Mouse (Mus musculus) myocyte (in vitro differentiated cells): ENCODE data around the gene Dock4. TPM values are rescaled to one million over a fixed set of nuclear protein-coding genes. Genes with fewer than 3 reads are reported as not detected.

Experiments used
- H3K27me3 ChIP-seq: one replicate; pipeline ENCODE4 v1.6.1; 2011; ENCODE audit not compliant: control insufficient read depth, insufficient read depth, insufficient read length
- H3K36me3 ChIP-seq: one replicate; pipeline ENCODE4 v1.6.1; 2011; ENCODE audit not compliant: control insufficient read depth, insufficient read depth
- H3K4me2 ChIP-seq: one replicate; pipeline ENCODE4 v1.6.1; 2011; ENCODE audit warnings: low read depth, control low read depth
- H3K4me3 ChIP-seq: one replicate; pipeline ENCODE4 v1.5.1; 2011; ENCODE audit warnings: mild to moderate bottlenecking, control low read depth, moderate library complexity
- H3K79me2 ChIP-seq: one replicate; pipeline ENCODE4 v1.6.1; 2011; ENCODE audit not compliant: control insufficient read depth, insufficient read depth
- H3ac ChIP-seq: one replicate; pipeline ENCODE4 v1.6.1; 2011; ENCODE audit not compliant: control insufficient read depth, insufficient read length
- CEBPB ChIP-seq: IDR thresholded peaks from 2 replicates; pipeline ENCODE4 v1.6.1; 2011; ENCODE audit warnings: mild to moderate bottlenecking, moderate library complexity; ENCODE audit not compliant: poor library complexity, insufficient read depth, severe bottlenecking
- E2F4 ChIP-seq: IDR thresholded peaks from one replicate; pipeline ENCODE4 v1.6.1; 2011; ENCODE audit warnings: mild to moderate bottlenecking, control low read depth, moderate library complexity; ENCODE audit not compliant: insufficient read depth
- MAX ChIP-seq: IDR thresholded peaks from one replicate; pipeline ENCODE4 v1.6.1; 2011; ENCODE audit warnings: low read depth, mild to moderate bottlenecking, control low read depth
- MYOD1 ChIP-seq, 3 experiments: IDR thresholded peaks; one replicate each; pipeline ENCODE4 v1.6.1; 2011; ENCODE audit warnings: control low read depth in 2 of 3, low read depth in 2 of 3, mild to moderate bottlenecking in 2 of 3, moderate library complexity in 1 of 3; ENCODE audit not compliant: insufficient read length in 2 of 3, control insufficient read depth in 1 of 3
- MYOG ChIP-seq, 3 experiments: IDR thresholded peaks; one replicate each; pipeline ENCODE4 v1.6.1; 2011; ENCODE audit warnings: control low read depth in 2 of 3, low read depth in 2 of 3, mild to moderate bottlenecking in 2 of 3; ENCODE audit not compliant: insufficient read length in 2 of 3, control insufficient read depth in 1 of 3, insufficient read depth in 1 of 3
- POLR2A ChIP-seq: IDR thresholded peaks from one replicate; pipeline ENCODE4 v1.6.1; 2011; ENCODE audit warnings: low read depth, mild to moderate bottlenecking, control low read depth, moderate library complexity; ENCODE audit not compliant: insufficient read length
- POLR2AphosphoS2 ChIP-seq: IDR thresholded peaks from one replicate; pipeline ENCODE4 v1.6.1; 2011; ENCODE audit warnings: low read depth, control low read depth; ENCODE audit not compliant: insufficient read length
- REST ChIP-seq: IDR thresholded peaks from one replicate; pipeline ENCODE4 v1.6.1; 2011; ENCODE audit warnings: mild to moderate bottlenecking, control low read depth, moderate library complexity; ENCODE audit not compliant: insufficient read depth, insufficient read length
- SRF ChIP-seq: IDR thresholded peaks from one replicate; pipeline ENCODE4 v1.6.1; 2011; ENCODE audit warnings: low read depth; ENCODE audit not compliant: control insufficient read depth, insufficient read length
- TCF12 ChIP-seq: IDR thresholded peaks from one replicate; pipeline ENCODE4 v1.6.1; 2011; ENCODE audit warnings: mild to moderate bottlenecking, control low read depth; ENCODE audit not compliant: poor library complexity, insufficient read depth, severe bottlenecking
- TCF3 ChIP-seq: IDR thresholded peaks from one replicate; pipeline ENCODE4 v1.6.1; 2011; ENCODE audit warnings: low read depth, control low read depth; ENCODE audit not compliant: insufficient read length
- USF1 ChIP-seq: IDR thresholded peaks from one replicate; pipeline ENCODE4 v1.6.1; 2011; ENCODE audit warnings: low read depth, mild to moderate bottlenecking, control low read depth, moderate library complexity
- polyA plus RNA-seq: library from polyadenylated mRNA; unstranded; fragments of >200 nt; fragmentation: generic; extraction: Trizol; gene quantifications from one replicate; pipeline ENCODE4 v1.2.1, GENCODE M21; 2012; ENCODE audit warnings: missing spikeins

Dock4 gene
- polyA plus RNA-seq, 1 experiment, result 0.73 TPM

GRCm38 (mm10) chr12:40446450-40447381 is 964 bp downstream of the Dock4 start:
- Histone ChIP-seq H3K4me2 (peak overlapping the region; percentile 83), H3K36me3 (no peaks in the 10 kb centered on the region), H3K79me2 (no peaks in the 10 kb centered on the region), H3K27me3 (no peaks in the 10 kb centered on the region), H3K4me3 (peak overlapping the region; percentile 67), H3ac (peak overlapping the region; percentile 47)
- no peak for TF ChIP-seq USF1
- no peak for TF ChIP-seq POLR2AphosphoS2
- no peak for TF ChIP-seq CEBPB
- no peak for TF ChIP-seq MYOG (IDR thresholded peaks at IDR 0.05; ENCODE audit: control insufficient read depth in 1 of 3, insufficient read depth in 1 of 3, insufficient read length in 2 of 3, low read depth in 2 of 3)

DNA sequence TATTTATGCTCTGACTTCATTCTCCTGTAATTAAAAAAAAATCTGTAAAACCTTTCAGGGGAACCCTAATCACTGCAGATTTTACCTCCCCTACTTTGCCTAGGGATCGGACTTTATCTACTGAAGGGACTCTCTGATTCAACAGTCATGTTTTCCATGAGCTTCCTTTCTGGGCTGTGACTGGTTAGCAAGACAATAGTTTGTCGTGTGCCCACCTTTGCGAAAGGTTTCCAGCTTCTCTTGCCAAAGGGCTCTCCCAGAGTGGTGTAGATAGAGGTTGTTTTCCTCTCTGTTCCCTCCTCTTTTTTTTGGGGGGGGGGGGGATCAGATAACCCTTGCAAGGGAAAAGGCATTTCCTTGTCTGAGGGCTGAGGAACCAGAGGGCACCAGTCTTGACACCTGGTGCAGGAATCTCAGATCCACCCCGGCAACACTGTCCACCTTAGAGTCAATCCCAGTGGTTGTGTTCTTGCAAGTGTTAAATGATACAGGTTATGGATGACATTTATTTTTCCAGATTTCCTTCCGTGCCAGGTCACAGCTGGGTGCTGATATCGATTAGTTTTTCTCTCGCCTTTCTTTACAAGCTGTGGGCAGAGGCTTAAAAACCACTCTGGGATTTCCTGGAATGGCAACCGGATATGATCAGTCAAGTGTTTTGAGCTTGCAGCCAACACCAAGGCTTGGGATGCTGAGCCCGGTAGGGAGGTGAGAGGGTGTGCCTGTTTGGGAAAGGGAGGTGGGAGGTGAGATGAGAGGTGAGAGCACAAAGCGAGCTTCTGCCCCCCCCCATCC is 2.0 kb downstream of the Dock4 start:
- Histone ChIP-seq H3K27me3 (no peaks in the 10 kb centered on the region), H3K4me2 (peak overlapping the region; percentile 83), H3K79me2 (no peaks in the 10 kb centered on the region), H3K36me3 (no peaks in the 10 kb centered on the region), H3ac (no peak overlapping the region), H3K4me3 (no peak overlapping the region)
- no peak for TF ChIP-seq REST
- no peak for TF ChIP-seq MAX
- TF ChIP-seq TCF12, result no peak
- TF ChIP-seq POLR2A, result no peak
- no peak for TF ChIP-seq CEBPB
- no peak for TF ChIP-seq MYOD1 (IDR thresholded peaks at IDR 0.05; ENCODE audit: control insufficient read depth in 1 of 3, insufficient read length in 2 of 3, low read depth in 2 of 3)
- TF ChIP-seq E2F4, result no peak
- no peak for TF ChIP-seq SRF
- TF ChIP-seq TCF3, result no peak
- no peak for TF ChIP-seq MYOG (IDR thresholded peaks at IDR 0.05; ENCODE audit: control insufficient read depth in 1 of 3, insufficient read depth in 1 of 3, insufficient read length in 2 of 3, low read depth in 2 of 3)

DNA sequence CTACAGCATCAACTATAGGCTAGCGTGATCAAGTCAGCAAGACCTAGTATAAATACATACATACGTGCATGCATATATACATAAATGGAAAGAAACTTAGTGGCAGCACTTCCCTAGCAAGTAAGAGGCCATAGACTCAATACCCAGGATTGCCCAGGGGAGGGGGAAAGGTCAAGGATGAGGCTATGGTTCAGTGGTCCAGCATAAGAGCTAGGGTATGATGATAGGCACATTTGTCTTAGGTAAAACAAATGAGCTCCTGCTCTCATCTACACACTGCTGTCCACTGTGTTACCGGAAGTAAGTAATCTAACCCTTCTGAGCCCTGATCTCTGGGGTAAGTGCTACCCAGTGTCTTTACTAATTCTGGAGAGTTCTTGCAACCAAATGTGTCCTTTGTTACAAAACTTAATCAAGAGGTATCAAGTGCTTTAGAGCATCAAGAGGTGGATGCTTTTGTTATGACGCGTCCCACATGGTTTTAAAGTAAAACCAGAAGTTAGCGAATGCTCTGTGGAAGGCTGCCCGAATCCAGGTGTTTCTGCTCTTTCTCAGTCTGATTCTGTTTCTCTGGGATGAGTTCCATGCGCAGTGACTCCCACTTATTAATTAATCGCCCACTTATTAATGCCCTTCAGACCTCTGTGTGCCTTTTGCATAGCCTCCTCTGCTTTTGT is 3.5 kb downstream of the Dock4 start:
- H3K4me3 ChIP-seq, result no peak overlapping the region
- H3K79me2 ChIP-seq, result no peaks in the 10 kb centered on the region
- H3K36me3 ChIP-seq, result no peaks in the 10 kb centered on the region
- no peak overlapping the region for H3ac ChIP-seq
- H3K4me2 ChIP-seq, result no peak overlapping the region
- no peak for TF ChIP-seq SRF
- TF ChIP-seq POLR2AphosphoS2, result no peak
- no peak for TF ChIP-seq CEBPB
- no peak for TF ChIP-seq TCF3
- TF ChIP-seq MYOG (IDR thresholded peaks at IDR 0.05; ENCODE audit: control insufficient read depth in 1 of 3, insufficient read depth in 1 of 3, insufficient read length in 2 of 3, low read depth in 2 of 3), result no peak
- no peak for TF ChIP-seq USF1
- TF ChIP-seq REST, result no peak
- no peak for TF ChIP-seq TCF12
- no peak for TF ChIP-seq MYOD1 (IDR thresholded peaks at IDR 0.05; ENCODE audit: control insufficient read depth in 1 of 3, insufficient read length in 2 of 3, low read depth in 2 of 3)
- no peak for TF ChIP-seq POLR2A
- no peak for TF ChIP-seq MAX
- TF ChIP-seq E2F4, result no peak
- H3K27me3 ChIP-seq, result no peaks in the 10 kb centered on the region

GRCm38 (mm10) chr12:40456517-40456916 is 10.8 kb downstream of the Dock4 start:
- Histone ChIP-seq H3K4me3 (no peak overlapping the region), H3ac (no peak overlapping the region), H3K79me2 (no peaks in the 10 kb centered on the region), H3K27me3 (no peaks in the 10 kb centered on the region), H3K4me2 (no peak overlapping the region), H3K36me3 (no peaks in the 10 kb centered on the region)
- TF ChIP-seq MYOD1 (IDR thresholded peaks at IDR 0.05; ENCODE audit: control insufficient read depth in 1 of 3, insufficient read length in 2 of 3, low read depth in 2 of 3) (no peak), POLR2A (no peak), TCF12 (no peak), TCF3 (no peak), POLR2AphosphoS2 (no peak), SRF (no peak), REST (no peak)
